Mouse (Mus musculus) brain, adult 2 months (tissue): Measurements from ENCODE around the gene Mgat5.

Experiments
- DNase-seq: peaks from one replicate; pipeline ENCODE4 v3.0.0; 2011; ENCODE audit warnings: low read depth, low spot score

Gene Mgat5

DNA sequence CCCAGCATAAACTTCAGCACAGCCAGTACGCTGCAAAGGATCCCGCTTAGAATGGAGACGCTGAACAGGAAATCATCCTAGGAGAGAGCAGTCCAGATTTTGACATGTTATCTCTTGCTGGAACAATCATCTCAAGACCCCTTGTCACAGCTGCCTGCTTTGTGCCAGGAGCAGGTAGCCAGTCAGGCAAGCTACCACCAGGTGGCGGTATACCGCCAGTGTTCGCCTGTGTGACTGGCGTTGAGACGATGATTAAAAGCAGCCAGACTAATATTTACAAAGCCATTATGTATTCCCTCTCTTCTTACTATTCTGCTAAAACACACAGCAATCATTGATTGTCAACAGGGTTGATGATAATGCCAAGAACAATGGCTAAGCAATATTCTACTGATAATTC is 295.4 kb downstream of the Mgat5 start:
- peak; percentile 86 for DNase-seq

DNA sequence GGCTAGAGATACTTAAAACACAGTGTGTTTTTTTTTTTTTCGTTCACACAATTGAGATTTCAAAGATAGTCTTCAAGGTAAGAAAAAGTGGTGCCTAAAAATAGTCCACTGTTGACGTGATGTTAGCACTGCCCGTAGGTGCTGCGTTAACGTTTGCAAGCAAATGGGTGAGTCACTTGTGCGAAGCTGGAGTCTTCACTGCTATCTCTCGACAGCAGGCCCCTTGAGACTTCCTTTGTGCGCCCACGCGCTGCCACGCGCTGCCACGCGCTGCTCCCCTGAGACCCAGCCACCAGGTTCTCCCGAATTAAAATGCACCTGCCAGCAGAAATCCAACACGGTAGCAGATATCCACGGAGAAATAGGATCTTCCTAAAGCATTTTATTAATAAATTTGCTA is 295.9 kb downstream of the Mgat5 start:
- peak; percentile 77 for DNase-seq

DNA sequence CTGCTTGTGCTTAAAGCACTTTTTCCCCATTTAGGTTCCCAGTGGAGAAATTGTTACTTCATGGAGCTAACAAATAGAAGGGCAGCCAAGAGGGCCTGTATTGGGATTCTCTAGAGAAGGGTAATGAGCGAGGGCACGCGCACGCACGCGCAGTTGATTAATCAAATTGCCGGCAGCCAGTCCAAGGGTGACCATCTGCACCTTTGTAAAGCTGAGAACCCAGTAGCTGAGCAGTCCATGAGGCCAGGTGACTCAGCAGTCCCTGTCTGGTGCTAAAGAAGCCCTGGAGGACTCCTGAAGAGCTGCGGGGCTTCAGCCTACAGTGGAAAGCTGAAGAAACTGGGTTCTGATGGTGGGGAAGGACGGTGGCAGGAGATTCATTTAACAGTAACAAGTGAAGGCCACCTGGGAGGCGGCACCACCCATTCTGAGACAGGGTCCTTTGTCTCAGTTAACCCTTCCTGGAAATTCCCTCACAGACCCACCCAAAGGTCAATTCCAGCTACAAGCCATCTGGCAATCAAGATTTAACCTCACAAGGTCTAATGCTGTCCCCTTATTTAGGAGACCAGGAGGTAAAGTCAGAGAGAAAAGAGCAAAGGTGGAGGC is 302.3 kb downstream of the Mgat5 start:
- DNase-seq, result peak; percentile 85

DNA sequence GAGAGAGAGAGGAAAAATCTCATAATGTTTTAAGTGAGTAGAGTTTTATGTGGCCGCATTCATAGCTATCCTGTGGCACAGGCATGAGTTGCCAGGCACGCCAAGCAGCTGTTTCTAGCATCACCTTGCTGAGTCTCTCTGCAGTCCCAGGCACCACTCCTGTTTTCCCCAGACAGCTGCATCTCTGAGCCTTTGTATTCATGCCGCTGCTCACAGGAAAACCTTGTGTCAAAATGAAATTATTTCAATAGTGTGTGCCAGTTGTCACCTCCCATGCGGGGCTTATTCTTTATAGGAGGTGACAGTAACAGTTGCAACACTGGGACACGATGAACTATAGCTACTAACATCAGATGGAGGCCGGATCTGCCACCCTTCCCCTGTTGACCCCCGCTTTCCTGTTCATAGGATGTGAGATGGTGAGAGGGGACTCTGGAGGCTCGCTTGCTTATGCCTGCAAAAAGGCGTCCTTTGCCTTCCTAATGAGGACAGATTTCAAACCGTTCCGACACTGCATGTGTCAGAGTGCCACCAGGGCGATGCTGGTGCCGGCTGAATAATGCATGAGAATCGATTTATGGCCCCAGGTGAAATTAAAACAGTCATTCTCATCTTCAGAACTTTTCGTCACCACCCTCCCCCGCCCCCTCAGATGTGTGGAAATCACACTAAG is 303.4 kb downstream of the Mgat5 start:
- DNase-seq, result peak; percentile 29

DNA sequence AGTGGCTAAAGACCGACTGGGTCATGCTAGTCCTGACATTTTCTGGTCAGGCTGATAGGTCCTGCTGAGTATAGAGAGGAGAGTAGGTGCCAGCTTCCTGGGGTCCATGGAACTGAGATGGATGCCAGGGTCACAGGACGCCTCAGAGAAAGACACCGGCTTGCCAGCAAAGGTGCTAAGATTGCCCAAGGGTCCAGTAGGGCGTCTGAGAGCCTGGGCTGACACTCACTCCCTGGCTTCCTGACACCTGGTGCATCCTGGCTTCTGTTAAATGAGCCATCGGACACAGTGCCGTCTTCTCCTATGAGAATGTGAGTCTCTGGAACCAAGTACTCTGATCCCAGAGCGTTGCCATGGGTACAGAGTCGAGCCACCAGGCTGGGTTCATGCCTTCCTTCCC is 304.1 kb downstream of the Mgat5 start:
- peak; percentile 74 for DNase-seq

DNA sequence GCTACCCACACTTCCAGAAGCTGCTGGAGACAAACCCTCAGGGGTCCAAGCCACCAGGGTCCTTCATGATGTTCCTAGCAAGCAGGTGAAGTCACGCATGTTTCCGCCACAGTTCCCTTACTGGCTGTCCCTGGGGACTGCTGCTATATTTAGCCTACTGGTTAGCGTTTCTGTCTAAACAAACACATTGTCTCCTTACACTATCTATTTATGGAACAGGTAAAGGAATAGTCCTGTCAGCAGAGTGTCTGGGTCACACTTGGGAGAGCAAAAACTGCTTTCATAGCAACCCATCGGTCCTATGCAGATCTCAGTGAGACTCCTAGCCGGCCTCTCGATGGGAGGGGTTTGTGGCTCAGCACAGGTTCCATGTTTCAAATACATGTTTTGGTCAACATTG is 306.5 kb downstream of the Mgat5 start:
- DNase-seq, result no peak

DNA sequence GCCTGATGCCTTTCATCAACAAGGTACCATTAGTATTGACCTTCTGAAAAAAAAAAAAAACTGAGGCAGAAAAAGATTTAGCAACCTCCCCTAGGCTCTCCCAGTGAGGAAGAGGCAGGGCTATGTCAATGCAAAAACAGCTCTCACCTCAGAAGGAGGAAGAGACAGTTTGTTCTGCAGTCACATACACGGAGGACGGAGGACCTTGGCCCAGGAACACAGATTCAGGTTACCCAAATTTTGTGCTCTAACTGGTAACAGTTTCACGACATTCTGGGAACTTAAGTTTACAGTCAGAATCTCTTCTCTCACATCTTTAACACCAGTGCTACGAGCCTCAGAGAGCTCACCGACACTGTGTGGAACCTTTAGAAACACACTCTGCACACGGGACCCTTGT is 307.9 kb downstream of the Mgat5 start:
- DNase-seq, result no peak

DNA sequence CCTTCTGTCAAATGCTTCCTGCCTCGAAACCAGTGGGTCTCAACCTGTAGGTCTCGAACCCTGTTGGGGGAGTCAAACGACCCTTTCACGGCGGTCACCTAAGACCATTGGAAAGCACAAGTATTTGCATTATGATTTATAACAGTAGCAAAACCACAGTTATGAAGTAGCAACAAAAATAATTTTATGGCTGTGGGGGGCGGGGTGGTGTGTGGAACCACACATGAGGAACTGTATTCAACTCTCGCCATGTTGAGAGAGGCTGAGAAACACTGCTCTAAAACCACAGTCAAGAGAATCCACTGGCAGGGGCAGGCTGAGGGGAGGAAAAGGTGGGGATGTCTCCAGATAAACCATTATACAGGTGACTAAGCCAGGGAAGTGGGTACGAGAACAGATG is 308.3 kb downstream of the Mgat5 start:
- no peak for DNase-seq

DNA sequence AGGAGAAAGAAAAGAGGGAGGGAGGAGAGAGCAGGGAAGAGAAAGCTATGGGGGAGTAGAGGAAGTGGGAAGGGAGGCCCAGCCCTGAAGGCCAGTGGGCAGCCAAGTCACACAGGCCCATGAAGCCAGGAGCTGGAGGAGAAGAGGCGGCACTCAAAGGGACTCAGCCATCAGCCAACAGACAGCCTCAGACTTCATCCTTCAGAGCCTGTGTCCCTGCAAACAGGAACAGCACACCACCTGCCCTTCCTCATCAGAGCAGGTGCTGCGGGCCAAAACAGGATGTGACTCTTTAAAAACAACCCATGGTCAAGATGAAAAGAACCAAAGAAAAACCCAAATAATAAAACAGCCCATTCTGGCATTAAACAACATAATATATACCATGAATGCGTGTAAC is 308.8 kb downstream of the Mgat5 start:
- DNase-seq, result peak; percentile 63

DNA sequence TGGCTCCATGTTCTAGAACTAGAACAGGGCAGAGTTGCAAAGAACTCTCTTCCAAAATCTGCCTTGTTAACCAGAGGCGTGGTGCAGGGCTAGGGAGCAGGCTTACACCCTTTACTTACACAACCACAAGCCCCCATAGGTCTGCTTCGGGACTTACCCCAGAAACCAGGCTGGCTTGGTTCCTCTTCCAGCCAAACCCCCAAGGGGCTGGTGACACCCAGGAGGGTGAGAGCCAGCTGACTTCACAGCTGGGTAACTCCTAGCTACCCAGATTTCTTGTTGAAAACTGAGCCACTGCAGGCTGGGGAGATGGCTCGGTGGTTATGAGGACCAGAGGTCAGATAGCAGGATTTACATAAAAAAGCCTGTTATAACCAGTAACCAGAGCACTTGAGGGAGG is 309.7 kb downstream of the Mgat5 start:
- no peak for DNase-seq

DNA sequence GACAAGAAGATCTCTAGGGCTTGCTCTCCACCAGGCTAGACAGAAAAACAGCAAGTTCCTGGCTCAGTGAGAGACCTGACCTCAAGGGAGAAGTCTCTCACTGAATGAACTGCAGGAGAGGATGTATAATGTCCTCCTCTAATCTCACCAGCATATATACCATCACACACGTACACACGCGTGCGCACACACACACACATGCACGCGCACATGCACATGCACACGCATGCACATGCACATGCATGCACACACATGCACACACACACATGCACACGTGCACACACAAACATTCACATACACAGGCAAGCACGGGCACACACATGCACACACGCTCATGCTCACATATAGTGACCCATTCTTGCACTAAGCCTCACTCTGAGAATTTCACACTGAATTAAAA is 310.1 kb downstream of the Mgat5 start:
- no peak for DNase-seq

DNA sequence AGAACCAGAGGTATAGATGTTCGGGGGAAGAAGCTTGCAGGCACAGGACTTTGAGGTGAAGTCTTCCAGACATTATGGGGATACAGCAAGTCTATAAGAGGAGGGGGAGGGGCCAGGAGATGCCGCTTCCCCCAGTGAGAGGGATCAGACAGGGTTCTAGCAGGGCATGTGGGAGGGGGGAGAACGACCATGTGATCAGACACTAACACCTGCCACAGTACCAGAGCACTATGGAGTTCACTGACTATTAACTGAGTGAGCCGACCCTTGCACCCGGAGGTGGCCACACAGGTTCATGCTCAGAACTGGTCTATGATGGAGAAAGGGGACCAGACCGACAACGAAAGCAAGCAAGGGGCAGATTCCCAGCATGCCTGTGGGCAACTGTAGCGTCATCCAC is 318.5 kb downstream of the Mgat5 start:
- DNase-seq, result no peak

DNA sequence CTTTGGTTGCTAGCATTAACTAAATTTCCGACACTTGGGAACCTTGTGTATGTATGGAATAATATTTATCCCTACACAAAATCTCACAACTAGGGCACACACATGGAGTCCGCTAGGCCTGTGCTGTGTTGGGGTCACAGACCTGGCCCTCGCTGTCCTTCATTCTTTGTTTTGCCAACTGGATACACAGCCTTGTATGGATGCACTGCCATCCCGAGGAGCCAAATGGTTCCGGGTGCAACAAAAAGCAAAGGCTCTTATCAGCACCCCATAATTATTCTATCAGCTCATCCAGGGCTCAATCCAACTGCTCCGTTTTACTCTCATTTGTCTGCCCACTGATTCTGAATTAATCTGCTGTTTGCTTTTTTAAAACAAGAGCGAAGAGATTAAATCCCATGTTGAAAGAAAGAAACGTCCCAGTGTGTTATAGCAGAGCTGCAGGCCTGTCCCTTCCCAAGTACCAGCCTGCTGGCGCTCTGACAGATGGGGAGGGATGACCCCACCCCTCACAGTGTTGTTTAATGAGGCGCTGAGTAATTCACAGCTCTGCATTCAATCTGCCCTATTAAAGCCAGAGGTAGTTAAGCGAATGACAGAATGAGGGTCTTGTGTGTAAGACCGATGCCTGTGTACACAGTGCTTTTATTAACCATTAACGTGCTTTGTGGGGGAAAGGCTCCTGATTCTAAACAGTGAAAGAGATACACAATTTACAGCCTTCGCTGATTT is 326.2 kb downstream of the Mgat5 start:
- DNase-seq, result peak; percentile 73

DNA sequence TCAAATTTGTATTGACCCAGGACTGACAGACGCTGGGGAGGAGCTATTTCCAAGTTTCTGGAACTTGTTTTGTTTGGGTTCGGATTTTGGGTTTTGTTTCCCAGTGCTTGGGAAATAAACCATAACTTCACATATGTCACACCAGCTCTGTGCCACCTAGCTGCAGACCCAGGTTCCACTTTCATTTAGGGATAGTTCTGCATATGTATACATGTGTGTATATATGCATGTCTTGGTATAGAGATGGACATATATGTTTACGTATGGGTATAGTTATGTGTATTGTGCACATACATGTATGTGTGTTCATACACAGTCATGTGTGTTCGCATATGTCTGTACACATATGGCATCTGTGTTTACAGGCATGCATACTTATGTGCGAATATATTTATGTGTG is 326.9 kb downstream of the Mgat5 start:
- DNase-seq, result no peak

DNA sequence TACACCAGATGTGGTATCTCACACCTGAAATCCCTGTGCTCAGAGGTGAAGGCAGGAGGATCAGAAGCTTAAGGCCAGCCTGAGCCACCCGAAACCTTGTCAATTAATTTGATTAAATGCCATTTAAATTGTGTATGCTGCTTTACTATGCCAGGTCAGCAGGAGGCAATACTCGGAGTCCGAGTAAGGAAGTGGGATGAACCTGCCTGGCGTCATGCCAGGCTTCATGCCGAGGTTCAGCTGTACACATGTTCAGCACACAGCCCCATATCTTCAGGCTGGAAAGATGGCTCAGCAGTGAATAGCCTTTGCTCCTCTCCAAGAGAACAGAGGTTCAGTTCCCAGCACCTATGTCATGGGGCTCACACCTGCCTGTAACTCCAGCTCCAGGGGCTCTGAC is 331.6 kb downstream of the Mgat5 start:
- peak; percentile 9 for DNase-seq

DNA sequence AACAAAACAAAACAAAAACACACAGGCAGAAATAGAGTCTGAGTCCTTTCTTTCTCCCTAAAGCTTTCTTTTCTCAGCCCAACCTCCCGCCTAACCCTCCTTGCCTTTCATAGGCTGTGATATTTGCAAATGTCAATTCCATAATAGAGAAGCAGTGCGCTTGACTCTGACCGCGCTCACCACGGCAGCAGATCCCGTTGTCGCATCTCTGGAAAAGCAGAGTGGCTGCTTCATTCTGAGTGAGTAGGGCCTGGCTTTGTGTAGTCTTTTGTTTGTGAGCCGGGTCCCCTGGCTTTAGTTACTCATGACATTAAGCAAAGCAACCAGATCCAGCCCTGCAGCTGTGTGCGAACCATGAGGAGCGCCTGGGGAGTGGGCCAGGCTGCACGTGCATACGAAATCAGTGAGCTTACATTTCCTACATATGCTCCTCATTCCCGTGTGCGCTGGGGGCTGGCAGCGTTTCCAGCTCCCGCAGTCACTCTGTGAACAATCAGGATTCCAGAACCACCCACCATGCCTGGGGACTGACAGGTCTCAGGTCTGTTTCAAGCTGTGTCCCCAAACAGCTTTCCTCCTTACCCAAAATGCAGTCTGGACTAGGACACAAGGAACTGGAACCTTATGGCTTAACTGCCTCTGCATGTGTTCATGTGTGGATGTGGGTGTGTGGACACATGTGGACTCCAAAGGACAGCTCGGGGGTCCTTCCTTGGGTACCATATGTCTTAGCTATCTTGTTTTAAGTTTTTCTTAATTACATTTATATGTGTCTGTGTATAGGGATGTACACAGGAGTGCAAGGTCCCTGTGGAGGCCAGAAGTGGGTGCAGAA is 332.6 kb downstream of the Mgat5 start:
- peak; percentile 65 for DNase-seq
